8 mouse cellular contexts compared by ENCODE assay signal in the genomic region with DNA sequence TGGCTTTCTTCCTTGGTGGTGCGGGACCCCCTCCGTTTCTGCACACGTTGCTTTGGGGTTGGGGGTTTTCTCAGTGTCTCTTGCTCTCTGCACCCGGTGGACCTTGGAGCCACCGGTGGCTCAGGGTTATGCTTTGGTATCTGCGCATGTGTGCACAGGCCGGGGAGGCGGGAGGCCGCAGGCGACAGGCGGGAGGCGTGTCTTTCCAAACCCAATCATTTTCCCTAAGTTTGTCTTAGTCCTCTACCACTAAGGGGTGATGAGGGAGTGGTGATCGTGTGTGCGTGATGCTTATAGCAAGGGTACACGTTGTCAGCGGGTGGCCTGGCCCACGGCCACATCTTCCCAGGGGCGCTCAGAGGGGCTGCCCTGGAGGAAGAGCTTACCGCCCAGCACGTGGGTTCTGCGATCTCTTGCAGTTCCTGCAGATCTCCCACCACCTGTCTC. TPM values are rescaled to one million over a fixed set of nuclear protein-coding genes. Genes with fewer than 3 reads are reported as not detected.
DNase-seq lines count a peak whose midpoint lies in the region; ATAC-seq lines count a peak whose summit lies in the region.

No protein-coding gene starts in this region.

- 0 out of 2 replicates have a peak, but pooled peaks cover 7% of the 10 kb centered on the region for H3K4me1 ChIP-seq in hindbrain, embryonic 14.5 days (replicated peaks; ENCODE audit: control insufficient read depth, insufficient read depth, low read length)
- peaks cover 18% of the 10 kb centered on the region for H3K4me1 ChIP-seq in lung, embryonic 15.5 days

- peaks cover 4% of the 10 kb centered on the region; the same call in 1 of the 2 replicates for H3K27me3 ChIP-seq in hindbrain, embryonic 14.5 days (ENCODE audit: control insufficient read depth, insufficient read depth, low read length)
- no peaks in the 10 kb centered on the region; the same call in 1 of the 2 replicates for H3K27me3 ChIP-seq in lung, embryonic 15.5 days

- H3K36me3 ChIP-seq in hindbrain, embryonic 14.5 days (replicated peaks; ENCODE audit: control insufficient read depth, insufficient read depth) = peaks cover 15% of the 10 kb centered on the region
- peaks cover 10% of the 10 kb centered on the region for H3K36me3 ChIP-seq in lung, embryonic 15.5 days

- peak overlapping the region; percentile 48 for H3K9ac ChIP-seq in hindbrain, embryonic 14.5 days
- H3K9ac ChIP-seq in lung, embryonic 15.5 days = peak overlapping the region; percentile 44

- H3K4me2 ChIP-seq in hindbrain, embryonic 14.5 days (replicated peaks) = peak overlapping the region; percentile 65
- H3K4me2 ChIP-seq in lung, embryonic 15.5 days = peak overlapping the region; percentile 85

- H3K4me3 ChIP-seq in hindbrain, embryonic 14.5 days (replicated peaks; ENCODE audit: low read length) = peak overlapping the region; percentile 34
- H3K4me3 ChIP-seq in lung, embryonic 15.5 days = peak overlapping the region; percentile 38

- no peaks in the 10 kb centered on the region for H3K9me3 ChIP-seq in hindbrain, embryonic 14.5 days (ENCODE audit: control insufficient read depth, low read length)
- no peaks in the 10 kb centered on the region for H3K9me3 ChIP-seq in lung, embryonic 15.5 days

- DNase-seq in adrenal gland, adult 8-10 months = peak; percentile 34
- peak; percentile 68 for DNase-seq in cerebellum, adult 9-10 months
- DNase-seq in hindbrain, embryonic 14.5 days (ENCODE audit: low spot score) = peak; percentile 56
- DNase-seq in layer of hippocampus, adult 9-11 months = peak; percentile 71
- DNase-seq in ovary, postnatal 10 days (ENCODE audit: low spot score) = peak; percentile 9
- peak; percentile 7 to 49 for DNase-seq in urinary bladder, postnatal 36 days (ENCODE audit: low spot score in 2 of 2)

- ATAC-seq in frontal cortex, adult (ENCODE audit: low TSS enrichment) = peak; percentile 92
- ATAC-seq in hindbrain, embryonic 14.5 days (ENCODE audit: low FRiP score) = peak; percentile 85
- peak; percentile 80 for ATAC-seq in lung, embryonic 15.5 days (ENCODE audit: borderline replicate concordance, extremely low read depth, low FRiP score, low TSS enrichment)

- no peak overlapping the region for H3K27ac ChIP-seq in hindbrain, embryonic 14.5 days
- no peak overlapping the region for H3K27ac ChIP-seq in lung, embryonic 15.5 days

- 4% methylated on average over 21 of the region's 21 CpGs for WGBS in hindbrain, embryonic 14.5 days
- 5% methylated on average over 21 of the region's 21 CpGs for WGBS in lung, embryonic 15.5 days

RNA-seq across cellular contexts. Expression of a gene that starts 0.9 kb away (rescaled TPM):
- 1 to 10 TPM in 1 of 4 experiments, under 1 TPM in 2, not detected in 1; 0.06 to 1.7 (median 0.59) TPM for total RNA-seq in adrenal gland, adult 8-10 months (2022)
- polyA plus RNA-seq in hindbrain, embryonic 14.5 days (2014; fragmentation: Nextera tagmentation; extraction: Ambion mirVana) = 0.64 and 1.1 TPM in 2 replicates
- 0.52 and 1.3 TPM in 2 replicates for polyA plus RNA-seq in lung, embryonic 15.5 days (2015; fragmentation: Nextera tagmentation; extraction: Ambion mirVana)

RNA-seq across cellular contexts. Expression of a gene that starts 29.4 kb away (rescaled TPM):
- total RNA-seq in adrenal gland, adult 8-10 months (2022) = 10 to 100 TPM; 20.6 to 22.2 (median 21.3) TPM
- polyA plus RNA-seq in hindbrain, embryonic 14.5 days (2014; fragmentation: Nextera tagmentation; extraction: Ambion mirVana) = 25.4 and 26.8 TPM in 2 replicates
- 16.1 and 16.2 TPM in 2 replicates for polyA plus RNA-seq in lung, embryonic 15.5 days (2015; fragmentation: Nextera tagmentation; extraction: Ambion mirVana)

RNA-seq across cellular contexts. Expression of a gene that starts 29.8 kb away (rescaled TPM):
- total RNA-seq in adrenal gland, adult 8-10 months (2022) = 100 to 1,000 TPM; 281 to 297 (median 289) TPM
- 219 and 240 TPM in 2 replicates for polyA plus RNA-seq in hindbrain, embryonic 14.5 days (2014; fragmentation: Nextera tagmentation; extraction: Ambion mirVana)
- 369 and 379 TPM in 2 replicates for polyA plus RNA-seq in lung, embryonic 15.5 days (2015; fragmentation: Nextera tagmentation; extraction: Ambion mirVana)

RNA-seq across cellular contexts. Expression of a gene that starts 43.0 kb away (rescaled TPM):
- total RNA-seq in adrenal gland, adult 8-10 months (2022) = not detected
- not detected in 2 replicates for polyA plus RNA-seq in hindbrain, embryonic 14.5 days (2014; fragmentation: Nextera tagmentation; extraction: Ambion mirVana)
- polyA plus RNA-seq in lung, embryonic 15.5 days (2015; fragmentation: Nextera tagmentation; extraction: Ambion mirVana) = not detected in 2 replicates

RNA-seq across cellular contexts. Expression of a gene that starts 53.6 kb away (rescaled TPM):
- 10 to 100 TPM; 24.3 to 40.8 (median 25.3) TPM for total RNA-seq in adrenal gland, adult 8-10 months (2022)
- 28.7 and 31.3 TPM in 2 replicates for polyA plus RNA-seq in hindbrain, embryonic 14.5 days (2014; fragmentation: Nextera tagmentation; extraction: Ambion mirVana)
- 30.3 and 33.4 TPM in 2 replicates for polyA plus RNA-seq in lung, embryonic 15.5 days (2015; fragmentation: Nextera tagmentation; extraction: Ambion mirVana)

Comparison
In these comparisons a context has a peak if more than half of its experiments do, and no peak if none do; other contexts are left out.
1. DNase-seq: peak in every context shown above with its lines; median percentile 71 in layer of hippocampus, adult 9-11 months; 68 in cerebellum, adult 9-10 months; 56 in hindbrain, embryonic 14.5 days; 34 in adrenal gland, adult 8-10 months; 28 in urinary bladder, postnatal 36 days; 9 in ovary, postnatal 10 days.